Mouse (Mus musculus) frontal cortex, postnatal 36 days (tissue): ENCODE data around the gene Lpcat3.

Experiments
- DNase-seq, 2 experiments: peaks; one replicate each; pipeline ENCODE4 v3.0.0; 2022; ENCODE audit warnings: low spot score in 2 of 2

The Lpcat3 gene

GRCm38 (mm10) chr6:124706061-124706627 is 43.3 kb downstream of the Lpcat3 start:
- no peak for DNase-seq

GRCm38 (mm10) chr6:124708289-124708889 is 45.6 kb downstream of the Lpcat3 start:
- no peak for DNase-seq

- peak; percentile 98 for DNase-seq
Measured at GRCm38 (mm10) chr6:124711824-124712782, 49.3 kb downstream of the Lpcat3 start, which contains the start of the genes Emg1 and Phb2. Emg1 (minus strand) TSS chr6:124712178. Phb2 (plus strand) TSS chr6:124712336.

- DNase-seq: no peak
Measured at GRCm38 (mm10) chr6:124712918-124713317, 50.1 kb downstream of the Lpcat3 start.

GRCm38 (mm10) chr6:124716864-124717490 is 54.1 kb downstream of the Lpcat3 start:
- no peak for DNase-seq

GRCm38 (mm10) chr6:124717968-124718367 is 55.1 kb downstream of the Lpcat3 start:
- no peak for DNase-seq

- DNase-seq: no peak
Measured at GRCm38 (mm10) chr6:124718703-124719102, 55.9 kb downstream of the Lpcat3 start.

GRCm38 (mm10) chr6:124719354-124719978 is 56.6 kb downstream of the Lpcat3 start:
- no peak for DNase-seq

- no peak for DNase-seq
Measured at GRCm38 (mm10) chr6:124720904-124721303, 58.1 kb downstream of the Lpcat3 start.

- DNase-seq: no peak
Measured at GRCm38 (mm10) chr6:124722876-124723473, 60.1 kb downstream of the Lpcat3 start.

- no peak for DNase-seq
Measured at GRCm38 (mm10) chr6:124723541-124723940, 60.7 kb downstream of the Lpcat3 start.

- no peak for DNase-seq
Measured at GRCm38 (mm10) chr6:124724472-124724871, 61.6 kb downstream of the Lpcat3 start.

GRCm38 (mm10) chr6:124728621-124729020 is 65.8 kb downstream of the Lpcat3 start:
- DNase-seq: no peak

- no peak for DNase-seq
Measured at GRCm38 (mm10) chr6:124729850-124730705, 67.3 kb downstream of the Lpcat3 start.

GRCm38 (mm10) chr6:124731038-124731437 is 68.2 kb downstream of the Lpcat3 start:
- no peak for DNase-seq

- DNase-seq: no peak
Measured at GRCm38 (mm10) chr6:124732476-124733370, 69.9 kb downstream of the Lpcat3 start.

GRCm38 (mm10) chr6:124734417-124734816 is 71.6 kb downstream of the Lpcat3 start:
- no peak for DNase-seq

GRCm38 (mm10) chr6:124737040-124737439 is 74.2 kb downstream of the Lpcat3 start:
- peak in 1 of 2 experiments; percentile 55 for DNase-seq

GRCm38 (mm10) chr6:124738511-124739023 is 75.7 kb downstream of the Lpcat3 start, which contains the start of gene Ptpn6:
Ptpn6 (minus strand) TSS chr6:124738714.
- no peak for DNase-seq
